Mouse (Mus musculus): ENCODE results near the gene Fam207a. TPM values are rescaled to one million over a fixed set of nuclear protein-coding genes. Genes with fewer than 3 reads are reported as not detected.

The Fam207a gene
- total RNA-seq, 2 experiments from 2014 or later, result 35.1 to 37.4 TPM

GRCm38 (mm10) chr10:77455251-77456010 is 60.2 kb downstream of the Fam207a start:
- no peak for DNase-seq

GRCm38 (mm10) chr10:77454795-77455194 is 60.8 kb downstream of the Fam207a start:
- DNase-seq, result no peak

- DNase-seq, result no peak
These were observed 63.8 kb downstream of the Fam207a start for GRCm38 (mm10) chr10:77451822-77452221.

- DNase-seq, result no peak
These were observed 65.5 kb downstream of the Fam207a start for GRCm38 (mm10) chr10:77450159-77450464.

- DNase-seq, result no peak
These were observed 66.0 kb downstream of the Fam207a start for GRCm38 (mm10) chr10:77449315-77450158.

GRCm38 (mm10) chr10:77448698-77449247 is 66.8 kb downstream of the Fam207a start:
- no peak for DNase-seq

GRCm38 (mm10) chr10:77448209-77448608 is 67.4 kb downstream of the Fam207a start:
- no peak for DNase-seq

- DNase-seq, result no peak
These were observed 67.8 kb downstream of the Fam207a start for GRCm38 (mm10) chr10:77447755-77448154.

GRCm38 (mm10) chr10:77442250-77442649 is 73.3 kb downstream of the Fam207a start:
- DNase-seq, result no peak

GRCm38 (mm10) chr10:77441812-77442211 is 73.8 kb downstream of the Fam207a start:
- DNase-seq, result no peak

- no peak for DNase-seq
These were observed 74.5 kb downstream of the Fam207a start for GRCm38 (mm10) chr10:77440841-77441755.

- no peak for DNase-seq
These were observed 75.3 kb downstream of the Fam207a start for GRCm38 (mm10) chr10:77440286-77440685.

GRCm38 (mm10) chr10:77439026-77439425 is 76.6 kb downstream of the Fam207a start:
- no peak for DNase-seq

- no peak for DNase-seq
These were observed 77.6 kb downstream of the Fam207a start for GRCm38 (mm10) chr10:77438021-77438420.

Other genes with a start within 250 kb of the Fam207a start
- gene Adarb1, start 97.5 kb downstream of the Fam207a start, total RNA-seq (2021), result 100 to 1,000 TPM; 113 to 117 TPM
- gene Itgb2, start 14.5 kb upstream of the Fam207a start, total RNA-seq (2021), result 1 to 10 TPM; 3.6 TPM
- gene Pttg1ip, start 65.9 kb upstream of the Fam207a start, total RNA-seq (2021), result 10 to 100 TPM; 68.2 to 69.0 TPM
- 100 to 1,000 TPM; 127 TPM for gene Sumo3, start 90.3 kb upstream of the Fam207a start, total RNA-seq (2021)
- 10 to 100 TPM; 17.2 to 29.6 TPM for gene Gm49325, start 90.4 kb upstream of the Fam207a start, total RNA-seq (2021)
- 10 to 100 TPM; 83.8 to 95.4 TPM for gene Ube2g2, start 106.5 kb upstream of the Fam207a start, total RNA-seq (2021)
- gene Tspear, start 170.8 kb upstream of the Fam207a start, total RNA-seq (2021), result not detected
- gene Gm19402, start 175.0 kb upstream of the Fam207a start, total RNA-seq (2021), result not detected
- not detected for gene Gm9508, start 181.4 kb upstream of the Fam207a start, total RNA-seq (2021)
- gene Gm10272, start 190.8 kb upstream of the Fam207a start, total RNA-seq (2021), result not detected
- not detected for gene Gm10024, start 195.7 kb upstream of the Fam207a start, total RNA-seq (2021)
- not detected for gene Gm10142, start 200.0 kb upstream of the Fam207a start, total RNA-seq (2021)
- gene Krtap12-1, start 204.8 kb upstream of the Fam207a start, total RNA-seq (2021), result not detected
- gene Gm10100, start 210.7 kb upstream of the Fam207a start, total RNA-seq (2021), result not detected
- gene Gm18596, start 226.9 kb upstream of the Fam207a start, total RNA-seq (2021), result not detected
- not detected for gene Gm9736, start 235.6 kb upstream of the Fam207a start, total RNA-seq (2021)
- gene Gm3233, start 243.9 kb upstream of the Fam207a start, total RNA-seq (2021), result not detected